Mouse (Mus musculus) natural killer cell, adult 2 months (primary cell): ENCODE measurements around the gene Abr.

ENCODE experiments used
- DNase-seq, 2 experiments: peaks; one replicate each; pipeline ENCODE4 v3.0.0; 2022; ENCODE audit warnings: low spot score in 2 of 2

Gene Abr

GRCm38 (mm10) chr11:76518125-76518524 is 104.0 kb downstream of the Abr start:
- DNase-seq: no peak

- no peak for DNase-seq
Observed at GRCm38 (mm10) chr11:76516951-76517350, 105.2 kb downstream of the Abr start.

GRCm38 (mm10) chr11:76515123-76515522 is 107.0 kb downstream of the Abr start:
- DNase-seq: no peak

- DNase-seq: no peak
Observed at GRCm38 (mm10) chr11:76510977-76511376, 111.1 kb downstream of the Abr start.

- no peak for DNase-seq
Observed at GRCm38 (mm10) chr11:76509751-76510723, 112.1 kb downstream of the Abr start.

GRCm38 (mm10) chr11:76508831-76509595 is 113.1 kb downstream of the Abr start:
- no peak for DNase-seq

GRCm38 (mm10) chr11:76508125-76508524 is 114.0 kb downstream of the Abr start:
- DNase-seq: no peak

GRCm38 (mm10) chr11:76507302-76508124 is 114.6 kb downstream of the Abr start:
- DNase-seq: no peak

- DNase-seq: peak; percentile 50 to 53
Observed at GRCm38 (mm10) chr11:76506514-76507228, 115.4 kb downstream of the Abr start.

GRCm38 (mm10) chr11:76505106-76505505 is 117.0 kb downstream of the Abr start:
- no peak for DNase-seq

GRCm38 (mm10) chr11:76504058-76504457 is 118.1 kb downstream of the Abr start:
- DNase-seq: no peak

- no peak for DNase-seq
Observed at GRCm38 (mm10) chr11:76499987-76500386, 122.1 kb downstream of the Abr start.

- DNase-seq: no peak
Observed at GRCm38 (mm10) chr11:76499564-76499963, 122.5 kb downstream of the Abr start.

GRCm38 (mm10) chr11:76497769-76498152 is 124.4 kb downstream of the Abr start:
- DNase-seq: no peak

- no peak for DNase-seq
Observed at GRCm38 (mm10) chr11:76497066-76497768, 124.9 kb downstream of the Abr start.

GRCm38 (mm10) chr11:76496086-76496771 is 125.9 kb downstream of the Abr start:
- DNase-seq: peak; percentile 46 to 58

- peak; percentile 64 to 79 for DNase-seq
Observed at GRCm38 (mm10) chr11:76495127-76496028, 126.7 kb downstream of the Abr start.

- DNase-seq: peak; percentile 42 to 61
Observed at GRCm38 (mm10) chr11:76494360-76495126, 127.6 kb downstream of the Abr start.
